Mouse (Mus musculus) embryonic facial prominence, embryonic 11.5 days (tissue): ENCODE measurements around the gene Asic3. TPM values are rescaled to one million over a fixed set of nuclear protein-coding genes. Genes with fewer than 3 reads are reported as not detected.

Experiments used
- ATAC-seq: fragments of 200-750 bp; cut with Nextera tagmentation; replicated peaks from 2 replicates; pipeline ENCODE4 v1.8.0; 2017; ENCODE audit warnings: low read depth; ENCODE audit not compliant: insufficient number of reproducible peaks, low FRiP score, low TSS enrichment
- DNase-seq: peaks from one replicate; pipeline ENCODE4 v3.0.0-alpha.2; 2015; ENCODE audit warnings: low spot score
- H3K27ac ChIP-seq: fragments of 300-500 bp; sonication (generic); replicated peaks from 2 replicates; pipeline ENCODE4 v1.5.1; 2014; ENCODE audit warnings: mild to moderate bottlenecking, low read depth, low read length, control low read depth
- H3K27me3 ChIP-seq: fragments of 300-500 bp; sonication (generic); 2 replicates; pipeline ENCODE4 v1.6.1; 2014; ENCODE audit warnings: mild to moderate bottlenecking, low read length, moderate library complexity, mixed read lengths; ENCODE audit not compliant: control insufficient read depth, insufficient read depth
- H3K36me3 ChIP-seq: fragments of 300-500 bp; sonication (generic); replicated peaks from 2 replicates; pipeline ENCODE4 v1.6.1; 2014; ENCODE audit warnings: low read depth, mild to moderate bottlenecking, low read length, moderate library complexity, mixed read lengths; ENCODE audit not compliant: control insufficient read depth, insufficient read depth
- H3K4me1 ChIP-seq: fragments of 300-500 bp; sonication (generic); 2 replicates; pipeline ENCODE4 v1.6.1; 2014; ENCODE audit warnings: low read length, mixed read lengths; ENCODE audit not compliant: control insufficient read depth, insufficient read depth
- H3K4me2 ChIP-seq: fragments of 300-500 bp; sonication (generic); 2 replicates; pipeline ENCODE4 v1.6.1; 2014; ENCODE audit warnings: low read depth, mild to moderate bottlenecking, control low read depth, low read length, moderate library complexity
- H3K4me3 ChIP-seq: fragments of 300-500 bp; sonication (generic); 2 replicates; pipeline ENCODE4 v1.5.1; 2014; ENCODE audit warnings: low read depth, low read length, control low read depth
- H3K9ac ChIP-seq: fragments of 300-500 bp; sonication (generic); replicated peaks from 2 replicates; pipeline ENCODE4 v1.6.1; 2014; ENCODE audit warnings: mild to moderate bottlenecking, control low read depth, low read length
- H3K9me3 ChIP-seq: fragments of 300-500 bp; sonication (generic); replicated peaks from 2 replicates; pipeline ENCODE4 v1.6.1; 2016; ENCODE audit warnings: mild to moderate bottlenecking, low read length, inconsistent platforms, mixed read lengths; ENCODE audit not compliant: control insufficient read depth
- WGBS: fragments of 180-500 bp; shearing (Covaris S2); extraction: QIAGEN DNeasy Blood & Tissue Kit; methylation state at CpG from one replicate; pipeline ENCODE4 v1.1.7; 2014; 5-methylcytosine and 5-hydroxymethylcytosine counted together
- polyA plus RNA-seq: library from polyadenylated mRNA; unstranded; fragments of >200 nt; fragmentation: Nextera tagmentation; extraction: Ambion mirVana; gene quantifications from 2 replicates; pipeline ENCODE4 v1.2.1, GENCODE M21; 2014

The Asic3 gene
- polyA plus RNA-seq, 1 experiment from 2014 or later, result 0.42 TPM

DNA sequence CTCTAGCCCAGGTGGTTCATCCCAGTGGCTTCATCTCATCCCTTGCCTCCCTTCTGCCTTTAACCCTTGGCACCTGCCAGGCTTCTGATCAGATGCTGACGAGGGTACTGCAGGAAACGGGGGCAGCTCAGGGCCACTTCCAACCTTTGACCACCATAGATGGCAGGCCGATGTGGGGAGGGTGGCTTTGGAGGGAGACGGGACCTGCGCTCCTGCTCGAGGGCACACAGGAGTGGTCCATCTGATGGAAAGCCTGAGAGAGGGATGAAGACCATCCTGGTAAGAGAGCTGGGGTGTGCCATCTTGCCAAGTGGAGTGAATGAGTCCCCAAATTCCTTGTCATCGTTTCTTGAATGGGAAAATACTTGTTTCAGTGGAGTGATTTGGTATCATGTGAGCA, 30.0 kb downstream of the Asic3 start:
- Histone ChIP-seq H3K9me3 (no peaks in the 10 kb centered on the region), H3K27ac (no peak overlapping the region), H3K36me3 (peaks cover 8% of the 10 kb centered on the region), H3K27me3 (no peaks in the 10 kb centered on the region), H3K9ac (no peak overlapping the region), H3K4me1 (peaks cover 4% of the 10 kb centered on the region), H3K4me3 (no peak overlapping the region), H3K4me2 (no peak overlapping the region)
- no peak for DNase-seq
- ATAC-seq, result no peak
- WGBS, result 92% methylated on average over 7 of the region's 7 CpGs

DNA sequence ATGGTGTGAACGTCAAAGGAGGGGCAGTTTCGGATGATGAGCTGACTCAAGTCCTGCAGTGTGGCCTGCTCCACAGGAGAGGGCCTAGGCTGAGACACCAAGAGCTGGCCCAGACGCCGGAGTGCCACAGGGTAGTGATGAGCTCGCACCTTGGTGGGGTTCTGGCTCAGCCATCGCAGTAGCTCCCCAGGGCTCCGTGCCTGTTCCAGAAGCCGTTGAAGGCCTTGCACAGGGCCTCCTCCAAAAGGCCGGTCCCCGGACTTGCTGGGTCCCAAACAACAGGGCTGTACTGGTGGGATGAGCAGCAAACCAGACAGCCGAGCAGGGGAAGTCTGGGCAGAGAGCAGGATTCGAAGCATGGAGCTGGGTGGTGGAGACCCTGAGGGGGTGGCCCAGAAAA, 30.7 kb downstream of the Asic3 start:
- WGBS, result 82% methylated on average over 12 of the region's 12 CpGs
- Histone ChIP-seq H3K27ac (no peak overlapping the region), H3K9me3 (no peaks in the 10 kb centered on the region), H3K4me1 (peaks cover 4% of the 10 kb centered on the region), H3K27me3 (no peaks in the 10 kb centered on the region), H3K4me3 (peak overlapping the region; percentile 96), H3K36me3 (peaks cover 8% of the 10 kb centered on the region), H3K4me2 (peak overlapping the region; percentile 92), H3K9ac (peak overlapping the region; percentile 95)
- ATAC-seq (no peak), DNase-seq (no peak)

DNA sequence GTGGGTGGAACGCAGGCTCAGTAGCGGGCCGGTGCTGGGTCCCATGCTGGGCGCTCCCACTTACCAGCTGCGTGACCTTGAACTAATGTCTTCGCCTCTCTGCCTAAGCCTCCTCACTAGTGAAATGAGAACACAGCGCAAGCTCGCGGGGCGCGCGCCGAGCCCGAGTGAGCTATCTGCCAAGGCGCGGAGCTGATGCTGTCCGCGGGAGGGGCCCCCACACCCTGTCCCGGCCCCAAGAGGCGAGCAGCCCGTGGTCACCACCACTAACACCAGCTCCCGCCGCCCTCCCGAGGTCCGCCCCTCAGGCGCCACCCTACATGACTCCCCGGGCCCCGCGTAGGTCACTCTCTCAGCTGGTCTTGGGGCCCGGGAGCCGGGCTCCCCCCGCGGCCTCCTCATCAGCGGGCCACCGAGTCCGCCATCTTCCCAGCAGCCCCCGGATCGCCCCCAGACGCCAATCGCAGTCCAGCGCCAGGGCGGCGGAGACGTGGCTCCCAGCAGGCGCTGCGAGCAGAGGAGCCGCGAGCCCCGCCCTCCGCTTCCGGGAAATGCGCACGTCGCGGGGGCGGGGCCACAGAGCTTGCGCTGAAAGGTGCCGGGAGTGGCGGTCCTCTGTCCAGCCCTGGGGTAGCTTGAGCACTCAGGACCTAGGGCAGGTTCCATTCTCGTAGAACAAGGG, 31.7 kb downstream of the Asic3 start, which contains the start of gene Fastk:
Gene Fastk, minus strand, starts transcription at position 542 of the 682 bp plus-strand sequence.
- H3K9ac ChIP-seq, result peak within 1 kb of the TSS; percentile 95
- H3K27me3 ChIP-seq, result no peaks in the 10 kb centered on the region
- peak within 1 kb of the TSS; percentile 92 for H3K4me2 ChIP-seq
- DNase-seq, result peak; percentile 97
- peaks cover 5% of the 10 kb centered on the region for H3K36me3 ChIP-seq
- peak within 1 kb of the TSS; percentile 96 for H3K4me3 ChIP-seq
- peak within 1 kb of the TSS; percentile 81 for H3K27ac ChIP-seq
- ATAC-seq, result peak; percentile 72
- peaks cover 4% of the 10 kb centered on the region for H3K4me1 ChIP-seq
- WGBS, result under 1% methylated on average over 54 of the region's 60 CpGs
- H3K9me3 ChIP-seq, result no peaks in the 10 kb centered on the region

DNA sequence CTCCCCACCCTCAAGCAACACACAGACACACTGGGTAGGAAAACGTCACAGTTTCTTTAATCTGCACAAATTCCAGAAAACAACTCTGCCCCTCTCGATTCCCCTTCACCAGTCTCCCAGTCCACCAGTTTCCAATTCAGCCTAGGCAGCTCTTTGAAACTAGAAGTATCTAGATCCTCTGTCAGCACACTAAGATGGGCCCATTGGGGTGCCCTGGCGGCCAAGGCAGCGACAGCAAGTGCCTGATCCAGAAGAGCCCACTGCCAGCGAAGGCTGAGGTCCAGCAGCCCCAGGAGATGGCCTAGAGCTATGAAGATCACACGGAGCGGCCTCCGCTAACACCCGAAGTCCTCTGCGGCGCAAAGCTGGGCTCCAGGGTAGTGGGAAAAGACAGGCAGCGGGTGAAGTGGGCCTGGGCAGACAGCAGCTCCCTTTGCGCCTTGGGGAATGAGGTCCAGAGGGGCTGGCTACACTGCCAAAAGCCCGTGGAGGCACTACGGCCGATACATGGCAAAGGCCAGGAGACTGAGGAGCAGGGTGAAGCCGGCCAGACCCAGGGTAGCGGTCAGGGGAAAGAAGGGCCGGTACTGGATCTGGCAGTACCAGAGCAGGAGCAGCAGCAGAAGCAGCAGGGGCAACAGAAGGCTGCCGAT, 32.4 kb downstream of the Asic3 start:
- Histone ChIP-seq H3K36me3 (peaks cover 5% of the 10 kb centered on the region), H3K27ac (no peak overlapping the region), H3K4me3 (peak overlapping the region; percentile 96), H3K4me2 (peak overlapping the region; percentile 92), H3K27me3 (no peaks in the 10 kb centered on the region), H3K9me3 (no peaks in the 10 kb centered on the region), H3K9ac (peak overlapping the region; percentile 95), H3K4me1 (peaks cover 4% of the 10 kb centered on the region)
- WGBS, result 51% methylated on average over 20 of the region's 20 CpGs
- DNase-seq (no peak), ATAC-seq (0 out of 2 replicates have a peak, but pooled peaks have one; percentile 0)

DNA sequence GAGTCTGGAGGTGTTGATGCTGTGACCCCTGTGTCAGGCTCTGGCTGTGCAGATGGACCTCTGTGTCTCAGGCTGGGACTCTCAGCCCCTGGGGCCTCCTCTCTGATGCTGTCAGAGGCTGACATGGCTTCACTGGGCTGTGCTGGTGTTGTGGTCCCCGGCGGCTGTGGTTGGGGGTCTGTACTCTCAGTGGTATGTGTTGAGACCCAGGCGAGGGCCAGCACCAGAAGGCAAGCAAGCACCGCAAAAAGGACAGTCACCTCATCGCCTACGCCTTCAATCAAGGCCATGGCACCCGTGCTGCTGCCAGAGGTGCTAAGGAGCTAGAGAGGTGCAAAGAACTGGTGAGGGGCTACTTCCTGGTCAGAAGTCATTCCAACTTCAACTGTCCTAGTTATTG, 33.4 kb downstream of the Asic3 start:
- Histone ChIP-seq H3K27ac (no peak overlapping the region), H3K4me1 (peaks cover 7% of the 10 kb centered on the region), H3K36me3 (no peaks in the 10 kb centered on the region; the same call in 1 of the 2 replicates), H3K4me2 (peak overlapping the region; percentile 10), H3K9ac (no peak overlapping the region), H3K27me3 (no peaks in the 10 kb centered on the region), H3K9me3 (no peaks in the 10 kb centered on the region), H3K4me3 (no peak overlapping the region)
- DNase-seq, result no peak
- 90% methylated on average over 7 of the region's 7 CpGs for WGBS
- ATAC-seq, result no peak

DNA sequence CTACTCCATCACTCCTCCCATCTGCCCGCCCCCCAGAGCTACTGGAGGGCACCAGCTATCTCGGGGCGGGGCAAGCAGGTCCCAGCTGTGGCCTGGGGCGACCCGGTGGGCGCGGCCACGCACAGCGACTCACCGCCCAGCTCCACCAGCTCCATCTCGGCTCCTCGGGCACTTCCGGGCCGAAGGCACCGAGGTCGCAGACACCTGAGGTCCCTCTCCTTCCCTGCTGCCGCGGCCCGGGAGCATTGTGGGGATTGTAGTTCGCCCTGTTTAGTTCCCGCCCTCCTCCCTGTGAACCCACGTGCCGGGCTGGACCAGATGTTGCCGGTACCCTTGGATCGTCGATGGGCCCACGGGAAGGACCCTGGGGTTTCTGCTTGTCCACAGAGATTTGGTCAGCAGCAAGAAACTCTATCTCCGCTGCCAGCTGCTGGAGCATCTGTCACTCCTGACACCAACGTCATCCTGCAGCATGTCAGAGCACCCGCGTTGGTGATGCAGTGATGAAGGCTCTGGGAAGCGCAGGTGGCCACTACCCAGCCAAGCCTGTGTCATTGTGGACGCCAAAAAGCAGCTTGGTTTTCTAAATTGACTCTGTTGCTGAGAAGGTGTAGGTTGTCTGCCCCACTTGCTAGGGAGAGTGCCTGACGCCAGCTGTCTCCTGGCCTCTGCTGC, 34.6 kb downstream of the Asic3 start, which contains the start of gene Tmub1:
Gene Tmub1, minus strand, starts transcription at position 231 of the 675 bp plus-strand sequence.
- H3K9me3 ChIP-seq, result no peaks in the 10 kb centered on the region
- no peaks in the 10 kb centered on the region for H3K27me3 ChIP-seq
- no peaks in the 10 kb centered on the region for H3K36me3 ChIP-seq
- peak within 1 kb of the TSS; percentile 54 for H3K9ac ChIP-seq
- peaks cover 7% of the 10 kb centered on the region for H3K4me1 ChIP-seq
- H3K4me2 ChIP-seq, result peak within 1 kb of the TSS; percentile 67
- 2% methylated on average over 34 of the region's 34 CpGs for WGBS
- 0 out of 2 replicates have a peak within 1 kb of the TSS, but pooled peaks have one; percentile 1 for H3K27ac ChIP-seq
- peak; percentile 84 for DNase-seq
- H3K4me3 ChIP-seq, result peak within 1 kb of the TSS; percentile 58
- ATAC-seq, result peak; percentile 47

DNA sequence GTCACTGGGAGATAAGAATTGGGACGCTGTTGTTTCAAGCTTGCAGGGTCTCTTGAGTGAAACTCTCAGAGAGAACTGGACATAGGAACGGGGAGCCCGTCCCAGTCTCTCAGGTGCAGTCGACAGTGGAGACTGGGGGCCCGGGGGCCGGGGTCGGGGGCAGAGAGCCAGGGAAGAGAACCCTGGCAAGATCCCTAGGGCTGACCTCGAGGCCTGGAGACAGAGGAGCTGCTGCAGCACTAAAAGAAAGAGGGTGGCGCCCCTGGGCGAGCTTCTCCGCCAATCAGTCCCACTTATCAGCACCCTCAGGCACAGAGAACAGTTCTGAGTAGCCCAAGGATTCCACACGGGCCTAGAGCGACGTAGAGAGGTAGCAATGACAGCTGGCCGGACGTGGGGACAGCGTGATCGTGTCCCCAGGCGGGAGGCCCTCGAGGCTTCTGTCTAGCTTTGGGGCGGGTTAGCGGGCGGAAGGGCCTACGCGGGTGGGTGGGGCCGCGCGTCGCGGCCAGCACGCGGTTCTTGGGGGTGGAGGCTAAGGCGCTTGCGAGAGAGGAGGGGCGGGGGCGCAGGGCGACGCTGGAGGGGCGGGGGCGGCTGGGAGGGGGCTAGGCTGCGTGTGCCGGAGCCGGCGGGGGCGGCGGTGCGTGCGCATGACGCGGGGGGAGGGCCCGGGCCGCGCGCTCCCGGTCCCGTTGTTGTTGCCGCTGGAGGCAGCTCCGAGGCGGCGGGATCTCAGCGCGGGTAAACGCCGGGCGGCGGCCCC, 38.3 kb downstream of the Asic3 start:
- Histone ChIP-seq H3K9ac (peak overlapping the region; percentile 96), H3K27me3 (no peaks in the 10 kb centered on the region), H3K27ac (peak overlapping the region; percentile 93), H3K36me3 (no peaks in the 10 kb centered on the region), H3K4me3 (peak overlapping the region; percentile 91), H3K4me1 (peaks cover 9% of the 10 kb centered on the region), H3K4me2 (peak overlapping the region; percentile 99), H3K9me3 (no peaks in the 10 kb centered on the region)
- peak; percentile 91 for DNase-seq
- peak; percentile 79 for ATAC-seq
- 5% methylated on average over 35 of the region's 66 CpGs for WGBS
